Mouse (Mus musculus) limb, embryonic 13.5 days (tissue): ENCODE data around the gene Krtap19-1. TPM values are rescaled to one million over a fixed set of nuclear protein-coding genes. Genes with fewer than 3 reads are reported as not detected.

Experiments used
- ATAC-seq: fragments of 200-750 bp; cut with Nextera tagmentation; 2 replicates; pipeline ENCODE4 v1.8.0; 2017; ENCODE audit warnings: low read depth, moderate number of reproducible peaks, moderate TSS enrichment; ENCODE audit not compliant: low FRiP score
- H3K27ac ChIP-seq: fragments of 300-500 bp; sonication (generic); 2 replicates; pipeline ENCODE4 v1.5.1; 2015; ENCODE audit warnings: inconsistent platforms, mild to moderate bottlenecking, moderate library complexity
- H3K27me3 ChIP-seq: fragments of 300-500 bp; sonication (generic); 2 replicates; pipeline ENCODE4 v1.6.1; 2015; ENCODE audit warnings: mild to moderate bottlenecking, inconsistent platforms
- H3K36me3 ChIP-seq: fragments of 300-500 bp; sonication (generic); 2 replicates; pipeline ENCODE4 v1.6.1; 2015; ENCODE audit warnings: inconsistent platforms, mild to moderate bottlenecking, moderate library complexity
- H3K4me1 ChIP-seq: fragments of 300-500 bp; sonication (generic); 2 replicates; pipeline ENCODE4 v1.6.1; 2015; ENCODE audit warnings: inconsistent platforms
- H3K4me2 ChIP-seq: fragments of 300-500 bp; sonication (generic); replicated peaks from 2 replicates; pipeline ENCODE4 v1.6.1; 2015; ENCODE audit warnings: inconsistent platforms, mild to moderate bottlenecking, moderate library complexity
- H3K4me3 ChIP-seq: fragments of 300-500 bp; sonication (generic); 2 replicates; pipeline ENCODE4 v1.5.1; 2015; ENCODE audit warnings: moderate library complexity, mild to moderate bottlenecking, inconsistent platforms
- H3K9ac ChIP-seq: fragments of 300-500 bp; sonication (generic); 2 replicates; pipeline ENCODE4 v1.6.1; 2015; ENCODE audit warnings: mild to moderate bottlenecking, inconsistent platforms
- H3K9me3 ChIP-seq: fragments of 300-500 bp; sonication (generic); 2 replicates; pipeline ENCODE4 v1.6.1; 2016; ENCODE audit warnings: inconsistent platforms
- WGBS: fragments of 180-500 bp; shearing (Covaris S2); methylation state at CpG from one replicate; pipeline ENCODE4 v1.1.7; 2015; 5-methylcytosine and 5-hydroxymethylcytosine counted together
- polyA plus RNA-seq: library from polyadenylated mRNA; unstranded; fragments of >200 nt; fragmentation: Nextera tagmentation; extraction: Ambion mirVana; gene quantifications from 2 replicates; pipeline ENCODE4 v1.2.1, GENCODE M21; 2015

The Krtap19-1 gene
- polyA plus RNA-seq, 1 experiment from 2014 or later, result not detected

GRCm38 (mm10) chr16:88820066-88820465 is 49.1 kb downstream of the Krtap19-1 start, which contains the start of gene Krtap15:
Gene Krtap15 (plus strand): TSS chr16:88820215.
- Histone ChIP-seq H3K27ac (no peak within 1 kb of the TSS), H3K4me3 (no peak within 1 kb of the TSS), H3K9ac (no peak within 1 kb of the TSS), H3K36me3 (no peaks in the 10 kb centered on the region), H3K9me3 (no peaks in the 10 kb centered on the region), H3K4me2 (no peak within 1 kb of the TSS), H3K4me1 (no peaks in the 10 kb centered on the region), H3K27me3 (no peaks in the 10 kb centered on the region)
- no peak for ATAC-seq
- 72% methylated on average over 3 of the region's 3 CpGs for WGBS

Other genes with a start within 250 kb of the Krtap19-1 start
- gene 2310079G19Rik, start 241.7 kb downstream of the Krtap19-1 start, polyA plus RNA-seq, result not detected in 2 replicates
- gene Krtap26-1, start 221.6 kb downstream of the Krtap19-1 start, polyA plus RNA-seq, result not detected in 2 replicates
- not detected in 2 replicates for gene Krtap27-1, start 197.7 kb downstream of the Krtap19-1 start, polyA plus RNA-seq
- gene 2310061N02Rik, start 161.4 kb downstream of the Krtap19-1 start, polyA plus RNA-seq, result not detected in 2 replicates
- gene Krtap13-1, start 140.5 kb downstream of the Krtap19-1 start, polyA plus RNA-seq, result not detected in 2 replicates
- not detected in 2 replicates for gene Krtap13, start 117.8 kb downstream of the Krtap19-1 start, polyA plus RNA-seq
- not detected in 2 replicates for gene 2310034C09Rik, start 110.6 kb downstream of the Krtap19-1 start, polyA plus RNA-seq
- not detected in 2 replicates for gene 2310057N15Rik, start 95.2 kb downstream of the Krtap19-1 start, polyA plus RNA-seq
- gene Gm5965, start 91.5 kb downstream of the Krtap19-1 start, polyA plus RNA-seq, result not detected in 2 replicates
- not detected in 2 replicates for gene Gm20741, start 57.2 kb downstream of the Krtap19-1 start, polyA plus RNA-seq
- gene Krtap15, start 49.2 kb downstream of the Krtap19-1 start, polyA plus RNA-seq, result not detected in 2 replicates
- gene Krtap14, start 43.3 kb downstream of the Krtap19-1 start, polyA plus RNA-seq, result not detected in 2 replicates
- gene Krtap19-2, start 4.9 kb upstream of the Krtap19-1 start, polyA plus RNA-seq, result not detected in 2 replicates
- gene Krtap19-3, start 8.6 kb upstream of the Krtap19-1 start, polyA plus RNA-seq, result not detected in 2 replicates
- gene Krtap19-4, start 15.7 kb upstream of the Krtap19-1 start, polyA plus RNA-seq, result not detected in 2 replicates
- not detected in 2 replicates for gene Krtap19-5, start 27.0 kb upstream of the Krtap19-1 start, polyA plus RNA-seq
- gene Krtap19-9b, start 62.9 kb upstream of the Krtap19-1 start, polyA plus RNA-seq, result not detected in 2 replicates
- not detected in 2 replicates for gene Krtap16-3, start 93.5 kb upstream of the Krtap19-1 start, polyA plus RNA-seq
- gene Krtap22-2, start 141.3 kb upstream of the Krtap19-1 start, polyA plus RNA-seq, result not detected in 2 replicates
- not detected in 2 replicates for gene Gm10229, start 145.9 kb upstream of the Krtap19-1 start, polyA plus RNA-seq
- gene Krtap6-1, start 162.3 kb upstream of the Krtap19-1 start, polyA plus RNA-seq, result not detected in 2 replicates
- not detected in 2 replicates for gene Gm10228, start 172.1 kb upstream of the Krtap19-1 start, polyA plus RNA-seq
- gene Krtap6-5, start 178.5 kb upstream of the Krtap19-1 start, polyA plus RNA-seq, result not detected in 2 replicates
- gene 1110025L11Rik, start 194.6 kb upstream of the Krtap19-1 start, polyA plus RNA-seq, result not detected in 2 replicates
- not detected in 2 replicates for gene Krtap6-3, start 214.6 kb upstream of the Krtap19-1 start, polyA plus RNA-seq